Mouse (Mus musculus): ENCODE data around the gene Gm49342.
"Not testable (repeated sequence)": the region's sequence is repeated elsewhere in the genome, so short reads cannot be mapped to it uniquely, and the experiment has no call there.

Gene Gm49342

DNA sequence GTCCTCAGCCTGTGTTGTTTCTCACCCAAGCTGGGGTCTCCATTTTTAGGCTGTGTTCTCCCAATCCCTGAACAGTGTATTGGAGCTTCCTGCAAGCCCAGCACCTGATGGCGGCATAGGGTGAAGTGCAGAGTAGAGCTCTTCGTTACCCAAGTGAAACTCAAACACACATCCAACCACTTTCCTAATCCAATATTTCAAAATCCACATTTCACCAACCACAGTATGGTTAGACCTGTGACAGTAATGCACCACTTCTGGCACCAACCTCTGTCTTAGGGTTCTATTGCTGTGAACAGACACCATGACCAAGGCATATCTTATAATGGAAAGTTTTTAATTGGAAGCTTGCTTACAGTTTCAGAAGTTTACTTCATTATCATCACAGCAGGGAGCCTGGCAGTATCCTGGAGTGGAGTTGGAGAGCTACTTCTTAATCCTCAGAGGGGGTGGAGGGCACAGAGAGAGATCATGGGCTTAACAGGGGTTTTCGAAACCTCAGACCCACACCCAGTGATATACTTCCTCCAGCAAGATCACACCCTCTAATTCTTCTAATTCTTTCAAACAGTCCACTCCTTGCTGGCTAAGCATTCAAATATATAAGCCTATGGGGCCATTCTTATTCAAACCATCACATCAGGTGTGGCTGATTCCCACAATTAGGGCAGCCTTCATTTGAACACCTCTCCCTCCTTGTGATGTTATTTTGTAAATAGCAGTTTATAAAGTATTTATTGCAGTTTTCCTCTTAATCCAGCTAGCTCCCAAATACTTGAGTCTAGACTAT is 6.0 kb upstream of the Gm49342 start:
- no peak for DNase-seq

DNA sequence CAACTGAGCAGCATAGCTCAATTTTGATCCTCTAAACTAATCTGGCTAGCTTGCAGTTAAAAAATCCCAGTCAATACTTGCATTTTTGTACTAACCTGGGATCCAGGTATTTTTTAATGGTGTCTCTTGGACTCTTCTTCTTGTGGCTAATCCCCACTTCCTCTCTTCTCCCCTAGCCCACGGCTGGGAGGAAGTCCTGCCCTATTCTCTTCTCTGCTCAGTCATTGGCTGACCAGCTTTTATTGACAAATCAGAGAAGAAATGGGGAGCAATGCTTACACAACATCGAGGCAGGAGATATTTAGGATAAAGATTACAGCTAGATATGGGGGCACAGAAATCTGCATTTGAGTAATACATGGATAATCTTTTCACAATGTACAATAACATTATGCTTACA is 5.4 kb upstream of the Gm49342 start:
- no peak for DNase-seq

DNA sequence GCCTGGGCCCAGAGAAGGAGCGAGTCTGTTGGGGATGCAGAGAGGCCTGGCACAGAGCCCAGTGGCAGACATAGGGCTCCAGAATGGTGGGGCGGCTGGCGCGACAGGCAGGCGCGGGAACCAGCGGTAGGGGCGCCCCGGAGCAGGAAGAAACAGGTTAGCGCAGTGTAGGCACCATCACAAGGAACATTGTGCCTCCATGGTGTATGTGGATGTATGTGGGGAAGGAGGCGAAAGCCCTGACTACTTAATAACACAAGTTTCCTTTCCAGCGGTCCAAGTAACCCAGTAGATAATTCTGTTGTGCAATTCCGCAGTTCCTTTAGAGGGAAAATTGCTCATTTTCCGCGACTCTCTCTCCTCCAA is 334 bp downstream of the Gm49342 start:
- not testable (repeated sequence) for DNase-seq

DNA sequence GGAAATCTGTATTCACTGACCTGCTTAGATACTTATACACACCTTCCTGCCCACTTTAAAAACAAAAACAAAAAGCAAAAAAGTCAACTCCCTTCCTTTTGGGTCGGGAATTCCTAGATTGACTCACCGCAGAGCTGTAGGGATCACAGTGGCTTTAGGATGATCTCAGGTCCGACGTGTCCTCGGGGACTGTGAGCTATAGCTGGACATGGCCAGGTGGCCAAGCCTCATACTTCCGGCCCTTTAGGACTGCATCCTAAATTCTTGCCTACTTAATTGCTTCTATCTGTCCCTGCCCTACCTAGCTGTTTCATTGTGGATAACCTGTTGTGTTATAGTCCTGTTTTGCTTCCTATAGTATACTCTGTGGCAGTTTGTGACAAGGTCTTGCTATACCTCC is 764 bp downstream of the Gm49342 start:
- DNase-seq: not testable (repeated sequence)

DNA sequence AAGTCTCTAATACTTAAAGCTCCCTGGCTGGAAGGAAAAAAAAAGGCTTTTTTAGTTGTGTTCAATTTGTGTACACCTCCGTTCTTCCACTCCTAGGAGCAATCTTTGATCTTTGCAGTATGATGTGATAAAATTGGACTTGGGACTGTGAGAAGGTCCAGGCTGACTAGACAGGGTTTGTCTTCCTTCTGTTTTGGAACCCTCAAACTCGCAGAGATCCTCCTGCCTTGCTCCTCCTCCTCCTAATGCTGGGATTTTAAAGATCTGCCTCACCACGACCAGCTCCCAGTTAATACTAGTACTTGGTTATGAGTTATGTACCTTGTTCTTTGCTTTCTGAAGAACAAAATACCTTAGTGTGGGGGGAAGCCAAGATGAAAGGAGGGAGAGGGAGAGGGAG is 1.2 kb downstream of the Gm49342 start:
- not testable (repeated sequence) for DNase-seq

DNA sequence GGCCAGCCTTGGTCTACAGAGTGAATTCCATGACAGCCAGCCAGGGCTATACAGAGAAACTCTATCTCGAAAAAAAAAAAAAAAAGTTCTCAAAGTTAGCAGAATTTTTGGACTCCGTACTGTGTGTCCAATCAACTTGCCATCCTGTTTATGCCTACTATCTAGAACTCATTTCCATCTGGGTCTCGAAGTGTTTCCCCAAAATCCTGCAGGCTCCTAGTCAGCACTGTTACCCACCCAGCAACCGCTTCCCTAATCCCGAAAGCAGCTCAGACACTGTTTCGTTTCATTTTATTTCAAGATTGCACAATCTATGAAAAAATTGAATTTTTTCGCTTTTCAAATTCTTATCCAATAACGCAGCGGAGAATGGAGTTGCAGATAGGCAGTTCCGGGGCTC is 11.2 kb downstream of the Gm49342 start:
- DNase-seq: no peak

DNA sequence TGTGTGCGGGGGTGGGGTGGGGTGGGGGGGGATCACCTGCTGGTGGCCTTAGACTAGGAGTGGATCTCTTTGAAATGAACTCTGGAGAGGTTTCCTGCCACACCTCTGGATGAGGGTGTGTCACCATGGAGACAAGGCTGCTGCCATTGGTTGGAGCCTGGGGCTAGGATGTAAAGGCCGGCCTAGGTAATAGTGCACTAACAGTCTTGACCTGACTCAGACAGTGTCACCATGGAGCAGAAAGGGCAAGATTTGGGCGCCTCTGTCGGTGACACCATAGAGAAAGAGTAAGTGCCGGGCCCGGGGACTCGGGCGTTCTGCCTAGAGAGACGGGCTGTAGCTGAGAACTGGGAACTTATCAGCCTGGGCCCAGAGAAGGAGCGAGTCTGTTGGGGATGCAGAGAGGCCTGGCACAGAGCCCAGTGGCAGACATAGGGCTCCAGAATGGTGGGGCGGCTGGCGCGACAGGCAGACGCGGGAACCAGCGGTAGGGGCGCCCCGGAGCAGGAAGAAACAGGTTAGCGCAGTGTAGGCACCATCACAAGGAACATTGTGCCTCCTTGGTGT is 11.7 kb downstream of the Gm49342 start, which contains the start of gene Pnp2:
Pnp2 (plus strand) TSS at position 51 of the 567 bp plus-strand sequence.
- peak; percentile 54 for DNase-seq

DNA sequence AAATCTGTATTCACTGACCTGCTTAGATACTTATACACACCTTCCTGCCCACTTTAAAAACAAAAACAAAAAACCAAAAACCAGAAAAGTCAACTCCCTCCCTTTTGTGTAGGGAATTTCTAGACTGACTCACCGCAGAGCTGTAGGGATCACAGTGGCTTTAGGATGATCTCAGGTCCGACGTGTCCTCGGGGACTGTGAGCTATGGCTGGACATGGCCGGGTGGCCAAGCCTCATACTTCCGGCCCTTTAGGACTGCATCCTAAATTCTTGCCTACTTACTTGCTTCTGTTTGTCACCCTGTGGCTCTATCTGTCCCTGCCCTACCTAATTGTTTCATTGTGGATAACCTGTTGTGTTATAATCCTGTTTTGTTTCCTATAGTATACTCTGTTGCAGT is 12.4 kb downstream of the Gm49342 start:
- DNase-seq: not testable (repeated sequence)

DNA sequence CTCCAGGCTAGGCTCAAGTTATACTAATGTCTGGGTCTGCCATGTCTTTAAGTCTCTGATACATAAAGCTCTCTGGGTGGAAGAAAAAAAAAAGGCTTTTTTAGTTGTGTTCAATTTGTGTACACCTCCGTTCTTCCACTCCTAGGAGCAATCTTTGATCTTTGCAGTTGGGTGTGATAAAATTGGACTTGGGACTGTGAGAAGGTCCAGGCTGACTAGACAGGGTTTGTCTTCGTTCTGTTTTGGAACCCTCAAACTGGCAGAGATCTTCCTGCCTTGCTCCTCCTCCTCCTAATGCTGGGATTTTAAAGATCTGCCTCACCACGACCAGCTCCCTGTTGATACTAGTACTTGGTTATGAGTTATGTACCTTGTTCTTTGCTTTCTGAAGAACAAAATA is 12.8 kb downstream of the Gm49342 start:
- not testable (repeated sequence) for DNase-seq

DNA sequence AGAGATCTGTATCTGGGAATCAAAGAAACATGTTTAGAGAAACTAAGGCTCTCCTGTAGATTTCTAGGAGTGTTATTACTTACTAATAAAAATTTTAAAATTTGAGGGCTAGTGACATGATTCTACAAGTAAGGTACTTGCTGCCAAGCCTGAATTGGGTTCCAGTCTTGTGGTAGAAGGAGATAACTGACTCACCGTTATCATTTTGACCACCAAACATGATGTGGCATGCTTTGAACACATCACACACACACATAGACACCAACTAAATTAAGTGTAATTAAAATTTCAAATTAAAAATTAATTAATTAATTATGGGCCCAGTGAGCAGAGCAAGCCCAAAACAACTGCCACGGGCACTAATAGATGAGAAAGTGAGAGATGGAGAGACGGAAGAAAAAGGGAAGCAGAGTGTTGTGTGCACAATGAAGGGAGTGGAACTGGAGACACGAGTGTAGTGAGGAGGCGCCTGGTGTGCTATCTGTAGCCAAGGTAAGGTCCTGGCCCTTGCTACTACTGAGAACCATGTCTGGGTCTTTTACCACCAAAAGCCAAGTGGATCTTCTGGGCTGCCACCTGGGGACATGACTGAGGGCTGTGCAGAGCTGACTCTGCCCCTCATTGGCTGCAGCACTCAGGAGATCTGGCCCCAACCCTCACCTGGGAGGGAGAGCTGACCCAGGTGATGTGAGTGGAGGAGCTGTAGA is 14.1 kb downstream of the Gm49342 start:
- not testable (repeated sequence) for DNase-seq

DNA sequence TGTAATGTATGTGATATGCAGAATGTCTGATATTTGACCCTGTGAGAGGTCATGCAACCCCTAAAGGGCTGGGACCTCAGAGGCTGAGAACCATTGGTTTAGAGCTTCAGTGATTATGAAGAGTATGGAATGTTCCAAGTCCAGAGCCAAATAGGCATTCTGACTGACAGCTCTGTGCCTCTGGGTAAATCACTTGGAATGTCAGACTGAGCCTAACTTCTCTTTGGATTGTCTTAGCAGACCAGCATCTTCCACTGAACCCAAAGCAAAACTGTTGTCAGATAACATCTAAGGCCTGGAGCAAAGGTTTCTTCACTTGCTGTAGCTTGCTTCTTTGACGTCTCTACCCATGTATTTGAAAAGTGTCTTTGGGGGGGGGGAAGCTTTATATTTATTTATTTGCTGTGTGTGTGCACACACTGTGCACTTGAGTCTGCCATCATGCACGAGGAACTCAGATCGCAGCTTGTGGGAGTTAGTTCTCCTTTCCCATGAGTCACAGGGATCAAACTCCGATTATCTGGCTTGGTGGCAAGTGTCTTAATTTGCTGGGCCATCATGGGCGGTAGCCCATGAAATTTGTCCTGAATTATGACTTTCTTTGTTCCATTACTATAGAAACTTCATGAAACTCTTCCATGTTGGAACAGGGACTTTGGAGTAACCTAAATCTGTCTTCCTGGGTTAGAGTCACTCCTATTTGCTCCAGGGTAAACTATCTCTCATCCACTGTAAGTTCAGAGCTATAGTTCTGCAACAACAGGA is 24.1 kb downstream of the Gm49342 start:
- DNase-seq: no peak

DNA sequence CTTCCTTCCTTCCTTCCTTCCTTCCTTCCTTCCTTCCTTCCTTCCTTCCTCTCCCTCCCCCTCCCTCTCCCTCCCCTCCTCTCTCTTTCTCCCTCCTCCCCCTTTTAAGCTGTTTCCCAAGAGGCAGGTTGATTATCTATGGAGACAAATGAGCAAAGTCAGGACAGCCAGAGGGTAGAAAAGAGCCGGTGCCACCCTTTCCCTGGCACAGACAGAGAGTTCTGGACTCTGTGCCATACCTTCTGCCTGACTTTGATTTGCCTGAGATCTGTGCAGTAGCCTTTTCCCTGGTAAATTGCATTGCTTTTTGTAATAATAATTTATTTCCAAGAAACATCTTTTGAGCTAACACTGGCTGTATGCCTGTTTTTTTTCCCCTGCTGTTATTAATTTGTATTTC is 24.7 kb downstream of the Gm49342 start:
- DNase-seq: no peak

DNA sequence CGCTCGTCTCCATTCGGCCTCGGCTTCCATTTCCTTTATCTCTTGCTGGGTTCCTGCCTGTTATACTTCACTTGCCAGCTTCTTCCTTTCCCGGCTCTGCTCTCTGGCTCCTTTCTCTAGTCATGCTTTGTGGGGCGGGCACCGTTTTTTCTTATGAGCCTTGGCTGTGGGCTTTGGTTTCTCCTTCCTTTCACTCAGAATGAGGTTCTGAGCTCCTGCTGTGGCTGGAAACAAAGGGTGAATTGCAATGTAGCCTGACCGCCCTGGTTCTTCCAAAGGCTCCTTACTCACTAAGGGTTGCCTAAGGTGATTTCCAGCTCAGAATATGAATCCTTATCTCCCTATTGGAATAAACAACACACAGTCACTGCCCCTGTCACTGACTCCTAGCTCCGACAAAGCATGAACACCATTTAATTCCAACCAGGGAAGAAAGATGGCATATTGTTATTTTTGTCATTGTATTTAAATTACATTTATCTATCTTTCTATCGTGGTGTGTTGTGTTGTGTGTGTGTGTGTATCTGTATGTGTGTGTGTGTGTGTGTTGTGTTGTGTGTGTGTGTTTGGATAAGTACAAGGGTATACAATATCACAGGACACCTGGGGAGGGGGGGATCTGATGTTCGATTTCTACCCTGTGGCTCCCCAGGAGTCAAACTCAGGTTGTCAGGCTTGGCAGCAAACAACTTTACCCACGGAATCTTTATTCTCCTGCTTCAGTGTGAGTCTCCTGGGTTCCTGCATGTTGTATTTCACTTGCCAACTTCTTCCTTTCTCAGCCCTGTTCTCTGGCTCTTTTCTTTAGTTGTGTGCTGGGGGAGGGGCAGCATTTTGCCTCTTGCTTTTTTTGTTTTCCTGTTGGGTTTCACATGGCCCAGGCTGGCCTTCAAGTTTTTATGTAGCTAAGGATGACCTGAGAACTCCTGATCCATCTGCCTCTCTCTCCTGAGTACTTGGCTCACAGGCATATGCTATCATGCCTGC is 25.5 kb downstream of the Gm49342 start:
- no peak for DNase-seq

DNA sequence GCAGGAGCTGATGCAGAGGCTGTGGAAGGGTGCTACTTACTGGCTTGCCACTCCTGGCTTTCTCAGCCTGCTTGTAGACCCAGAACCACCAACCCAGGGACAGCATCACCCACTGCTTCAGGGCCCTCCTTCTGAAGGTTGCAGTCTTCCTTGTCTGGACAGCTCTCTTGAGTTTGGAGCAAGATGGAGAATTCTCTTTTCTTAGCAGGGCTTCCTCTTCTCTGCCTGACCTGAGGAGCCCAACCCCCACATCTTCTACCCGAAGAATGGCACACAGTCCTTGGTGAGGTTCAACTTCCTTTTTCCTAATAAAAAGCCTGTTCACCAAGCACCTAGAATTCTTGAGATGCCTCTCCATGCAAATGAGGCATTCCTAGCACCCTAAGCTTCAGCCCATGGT is 26.5 kb downstream of the Gm49342 start:
- DNase-seq: no peak

DNA sequence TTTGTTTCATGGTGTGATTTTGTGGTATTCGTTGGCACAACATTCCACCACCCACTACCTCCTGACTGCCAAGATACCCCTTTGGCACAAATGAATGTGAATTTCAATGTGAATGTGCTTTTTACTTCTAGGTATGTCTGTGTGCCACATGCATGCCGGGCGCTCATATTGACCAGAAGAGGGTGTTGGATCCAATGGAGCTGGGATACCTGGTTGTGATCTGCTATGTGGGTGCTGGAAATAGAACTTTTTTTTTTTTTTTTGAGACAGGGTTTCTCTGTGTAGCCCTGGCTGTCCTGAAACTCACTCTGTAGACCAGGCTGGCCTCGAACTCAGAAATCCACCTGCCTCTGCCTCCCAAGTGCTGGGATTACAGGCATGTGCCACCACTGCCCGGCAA is 28.7 kb downstream of the Gm49342 start:
- DNase-seq: not testable (repeated sequence)

DNA sequence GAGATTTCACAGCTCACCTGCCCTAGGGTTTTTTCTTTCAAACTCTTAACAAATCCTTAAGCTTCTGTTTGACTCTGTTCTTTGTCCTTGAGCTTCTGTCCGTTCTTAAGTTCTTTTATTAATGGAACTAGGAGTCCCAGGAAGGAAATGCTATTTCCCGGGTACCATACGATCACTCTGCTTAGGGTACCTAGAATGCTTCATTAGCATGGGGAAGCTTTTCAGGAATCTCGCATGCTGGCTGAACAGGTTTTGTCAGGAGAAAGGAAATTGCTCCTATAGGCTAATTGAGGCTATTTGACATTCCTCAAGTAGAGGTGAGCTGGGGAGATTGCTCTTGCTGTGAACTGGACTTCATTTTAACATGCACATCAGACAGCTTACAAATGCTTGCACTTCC is 29.4 kb downstream of the Gm49342 start:
- DNase-seq: peak; percentile 25

DNA sequence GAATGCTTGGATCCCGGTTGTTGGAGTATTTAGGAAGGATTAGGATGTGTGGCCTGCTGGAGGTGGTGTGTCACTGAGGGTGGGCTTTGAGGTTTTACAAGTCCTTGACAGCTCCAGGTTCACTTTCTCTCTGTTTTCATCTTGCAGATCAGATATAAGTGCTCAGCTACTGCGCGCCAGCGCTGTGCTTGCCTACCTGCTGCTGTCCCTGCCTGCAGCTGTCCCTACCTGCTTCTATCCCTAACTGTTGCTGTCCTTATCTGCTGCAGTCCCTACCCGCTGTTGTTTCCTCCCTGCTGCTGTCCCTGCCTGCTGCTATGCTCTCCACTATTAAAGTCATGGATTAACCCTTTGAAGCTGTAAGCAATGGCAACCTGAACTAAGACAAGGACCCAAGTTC is 30.7 kb downstream of the Gm49342 start:
- DNase-seq: no peak

DNA sequence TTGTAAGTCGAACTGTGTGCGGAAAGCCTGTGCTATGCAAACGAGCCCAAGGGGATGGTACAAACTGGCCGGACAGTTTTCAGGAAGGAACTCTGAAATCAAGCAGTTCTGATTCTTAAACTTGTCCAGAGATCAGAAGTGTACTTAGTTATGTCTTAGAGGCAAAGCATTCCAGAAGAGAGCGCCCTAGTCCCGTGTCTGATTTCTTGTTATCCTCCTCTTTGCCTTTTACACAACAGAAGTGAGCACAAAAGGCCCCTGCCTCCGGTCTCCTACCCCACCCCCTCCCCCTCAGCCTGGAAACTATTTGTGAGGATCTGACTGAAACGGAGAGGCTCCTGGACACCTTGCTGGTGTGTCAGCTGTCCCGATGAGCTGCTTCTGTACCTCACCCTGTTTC is 32.4 kb downstream of the Gm49342 start:
- DNase-seq: peak; percentile 27

DNA sequence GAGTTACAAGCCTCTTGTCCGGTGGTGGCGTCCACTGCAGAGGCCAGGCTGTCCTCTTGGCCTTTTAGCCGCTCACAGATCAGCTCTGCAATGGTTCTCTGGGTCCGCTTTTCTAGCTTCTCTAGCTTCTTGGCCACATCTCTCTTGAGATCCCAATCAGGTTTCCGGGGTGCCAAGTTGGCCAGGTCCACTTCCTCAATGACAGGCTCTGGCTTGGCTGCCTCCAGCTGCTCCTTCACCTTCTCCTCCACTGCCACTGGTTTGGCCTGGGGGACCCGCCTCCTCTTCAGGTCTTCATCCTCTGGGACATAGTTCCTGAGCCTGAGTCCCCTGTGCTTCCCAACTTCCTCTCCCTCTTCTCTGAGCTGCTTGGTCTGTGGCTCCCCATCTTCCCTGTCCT is 34.1 kb downstream of the Gm49342 start:
- DNase-seq: not testable (repeated sequence)

DNA sequence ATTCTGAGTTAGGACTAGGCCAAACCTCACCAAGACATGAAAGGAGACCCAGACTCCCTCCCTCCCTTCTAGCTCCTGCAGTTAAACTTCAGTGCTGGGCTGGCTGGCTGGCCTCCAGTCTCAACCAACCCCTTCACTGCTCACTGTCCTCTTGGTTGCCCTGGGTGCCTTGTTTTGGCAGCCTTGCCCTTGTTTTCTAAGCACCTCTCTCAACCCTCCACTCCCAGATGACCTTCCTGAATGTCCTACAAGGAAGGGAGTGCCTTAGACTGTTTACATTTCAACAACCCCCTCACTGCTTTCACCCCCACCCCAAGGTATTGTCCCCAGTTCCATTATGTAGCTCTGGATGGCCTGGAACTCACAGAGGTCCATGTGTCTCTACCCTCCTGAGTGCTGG is 35.3 kb downstream of the Gm49342 start:
- DNase-seq: peak; percentile 52

DNA sequence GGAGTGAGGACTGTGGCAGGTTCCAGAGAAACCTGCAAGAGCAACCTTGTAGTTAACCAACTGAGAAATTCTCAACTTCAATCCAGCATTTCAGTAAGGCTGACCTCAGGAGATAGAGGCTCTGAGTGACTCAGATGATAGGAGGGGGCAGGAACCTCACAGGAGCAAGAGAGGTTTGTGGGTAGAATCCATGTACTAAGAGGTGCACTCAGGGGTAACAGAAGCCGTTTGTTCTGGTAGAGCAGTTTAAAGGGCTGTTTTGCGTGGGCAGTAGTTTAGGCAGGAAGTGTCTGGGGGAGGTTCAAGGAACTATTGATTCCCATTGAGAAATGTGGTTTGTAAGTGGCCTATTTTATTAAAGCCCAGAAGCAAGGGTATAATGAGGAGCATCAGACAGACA is 36.9 kb downstream of the Gm49342 start:
- DNase-seq: no peak

DNA sequence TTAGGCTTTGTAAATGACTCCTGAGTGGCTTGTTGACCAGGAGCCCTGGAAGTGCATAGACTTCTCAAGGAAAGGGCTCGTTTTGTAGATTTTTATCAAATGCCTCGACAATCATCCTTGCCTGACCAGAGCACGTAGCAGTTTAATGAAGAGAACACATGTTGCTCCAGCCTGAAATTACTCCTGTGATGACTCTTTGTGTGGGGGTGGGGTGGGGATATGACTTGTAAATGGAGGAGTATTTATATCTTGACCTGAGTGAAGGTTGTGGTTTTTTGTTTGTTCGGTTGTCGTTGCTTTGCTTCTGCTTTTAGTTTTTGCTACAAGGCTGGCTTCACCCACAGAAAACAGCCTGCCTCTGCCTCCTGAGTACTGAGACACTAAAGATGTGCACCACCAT is 37.5 kb downstream of the Gm49342 start:
- DNase-seq: no peak
